Mouse (Mus musculus) frontal cortex, postnatal 14 days (tissue): ENCODE results near the gene Slc1a1.

Experiments used
- DNase-seq, 2 experiments: peaks; one replicate each; pipeline ENCODE4 v3.0.0; 2022; ENCODE audit warnings: low spot score in 2 of 2

Gene Slc1a1

GRCm38 (mm10) chr19:28852001-28852400 lies 17.2 kb downstream of the Slc1a1 start:
- DNase-seq, result no peak

GRCm38 (mm10) chr19:28854831-28855230 lies 20.0 kb downstream of the Slc1a1 start:
- DNase-seq, result no peak

- no peak for DNase-seq
Measured at GRCm38 (mm10) chr19:28860246-28860645, 25.4 kb downstream of the Slc1a1 start.

- no peak for DNase-seq
Measured at GRCm38 (mm10) chr19:28863626-28864025, 28.8 kb downstream of the Slc1a1 start.

GRCm38 (mm10) chr19:28864981-28865380 lies 30.1 kb downstream of the Slc1a1 start:
- no peak for DNase-seq

- DNase-seq, result no peak
Measured at GRCm38 (mm10) chr19:28865501-28865900, 30.7 kb downstream of the Slc1a1 start.

- no peak for DNase-seq
Measured at GRCm38 (mm10) chr19:28869251-28869855, 34.5 kb downstream of the Slc1a1 start.

- DNase-seq, result no peak
Measured at GRCm38 (mm10) chr19:28870351-28870750, 35.5 kb downstream of the Slc1a1 start.

- no peak for DNase-seq
Measured at GRCm38 (mm10) chr19:28879476-28879875, 44.6 kb downstream of the Slc1a1 start.

- DNase-seq, result peak in 1 of 2 experiments; percentile 20
Measured at GRCm38 (mm10) chr19:28883126-28883525, 48.3 kb downstream of the Slc1a1 start.

- DNase-seq, result no peak
Measured at GRCm38 (mm10) chr19:28888496-28888895, 53.6 kb downstream of the Slc1a1 start.

GRCm38 (mm10) chr19:28889251-28889650 lies 54.4 kb downstream of the Slc1a1 start:
- DNase-seq, result no peak

- no peak for DNase-seq
Measured at GRCm38 (mm10) chr19:28891238-28891637, 56.4 kb downstream of the Slc1a1 start.

- no peak for DNase-seq
Measured at GRCm38 (mm10) chr19:28891864-28892263, 57.0 kb downstream of the Slc1a1 start.

GRCm38 (mm10) chr19:28896639-28897038 lies 61.8 kb downstream of the Slc1a1 start:
- no peak for DNase-seq

- DNase-seq, result no peak
Measured at GRCm38 (mm10) chr19:28897497-28897896, 62.6 kb downstream of the Slc1a1 start.

GRCm38 (mm10) chr19:28900771-28901170 lies 65.9 kb downstream of the Slc1a1 start:
- DNase-seq, result no peak

- no peak for DNase-seq
Measured at GRCm38 (mm10) chr19:28902111-28902510, 67.3 kb downstream of the Slc1a1 start.

- no peak for DNase-seq
Measured at GRCm38 (mm10) chr19:28902806-28903205, 68.0 kb downstream of the Slc1a1 start.

- no peak for DNase-seq
Measured at GRCm38 (mm10) chr19:28903536-28904119, 68.8 kb downstream of the Slc1a1 start.

GRCm38 (mm10) chr19:28908186-28908585 lies 73.3 kb downstream of the Slc1a1 start:
- no peak for DNase-seq

GRCm38 (mm10) chr19:28908693-28909092 lies 73.8 kb downstream of the Slc1a1 start:
- DNase-seq, result no peak

- DNase-seq, result no peak
Measured at GRCm38 (mm10) chr19:28914598-28914997, 79.7 kb downstream of the Slc1a1 start.
